Mouse (Mus musculus) cerebellum, adult 9-10 months (tissue): Measurements from ENCODE around the gene Spata25.
A peak's percentile ranks its signal among the peaks of the same experiment; 100 is the strongest.

ENCODE experiments used
- DNase-seq: peaks from one replicate; pipeline ENCODE4 v3.0.0; 2022

Spata25 gene

DNA sequence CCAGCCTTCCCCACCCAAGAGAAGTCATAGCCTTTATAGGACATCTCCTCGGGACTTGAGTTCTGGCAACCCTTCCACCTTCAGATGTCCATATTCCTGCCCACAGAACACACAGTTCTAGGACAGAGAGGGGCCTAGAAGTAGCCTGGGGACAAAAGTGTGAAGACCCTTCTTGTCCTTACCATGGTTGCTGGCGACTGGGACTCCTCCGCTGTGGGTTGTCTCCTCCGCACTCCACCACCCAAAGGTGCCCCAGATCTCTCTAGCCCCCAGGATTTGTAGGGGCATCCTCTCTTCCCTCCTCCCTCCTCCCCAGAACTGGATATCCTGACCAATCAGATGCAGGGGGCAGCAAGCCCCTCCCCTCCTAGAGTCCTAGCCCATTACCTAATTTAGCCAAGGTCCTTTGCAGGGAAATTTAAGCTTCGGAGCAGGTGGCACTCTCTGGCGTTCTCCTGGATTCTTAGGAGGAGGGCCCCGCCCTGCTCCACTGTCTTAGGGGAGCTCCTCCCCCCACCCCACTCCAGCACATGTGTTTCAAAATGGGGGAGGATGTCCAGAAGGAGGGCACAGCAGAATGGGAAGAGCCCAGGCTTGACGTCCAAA lies 48.8 kb downstream of the Spata25 start, which contains the start of gene Tnnc2:
Gene Tnnc2, minus strand, starts transcription at position 487 of the 606 bp plus-strand sequence.
- no peak for DNase-seq

- DNase-seq = peak; percentile 39
Observed at GRCm38 (mm10) chr2:164778809-164779208, 49.5 kb downstream of the Spata25 start.

DNA sequence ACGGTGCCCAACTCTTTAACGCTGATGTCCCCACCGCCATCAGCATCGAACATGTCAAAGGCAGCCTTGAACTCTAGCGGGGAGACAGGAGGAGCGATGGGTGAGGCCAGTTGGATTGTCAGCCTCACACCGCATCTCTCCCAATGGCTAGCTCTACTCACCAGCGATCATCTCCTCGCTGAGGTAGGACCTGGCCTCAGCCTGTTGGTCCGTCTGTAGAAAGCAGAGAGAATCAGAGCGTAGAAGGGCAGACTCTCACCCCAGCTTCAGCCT lies 50.4 kb downstream of the Spata25 start:
- no peak for DNase-seq

DNA sequence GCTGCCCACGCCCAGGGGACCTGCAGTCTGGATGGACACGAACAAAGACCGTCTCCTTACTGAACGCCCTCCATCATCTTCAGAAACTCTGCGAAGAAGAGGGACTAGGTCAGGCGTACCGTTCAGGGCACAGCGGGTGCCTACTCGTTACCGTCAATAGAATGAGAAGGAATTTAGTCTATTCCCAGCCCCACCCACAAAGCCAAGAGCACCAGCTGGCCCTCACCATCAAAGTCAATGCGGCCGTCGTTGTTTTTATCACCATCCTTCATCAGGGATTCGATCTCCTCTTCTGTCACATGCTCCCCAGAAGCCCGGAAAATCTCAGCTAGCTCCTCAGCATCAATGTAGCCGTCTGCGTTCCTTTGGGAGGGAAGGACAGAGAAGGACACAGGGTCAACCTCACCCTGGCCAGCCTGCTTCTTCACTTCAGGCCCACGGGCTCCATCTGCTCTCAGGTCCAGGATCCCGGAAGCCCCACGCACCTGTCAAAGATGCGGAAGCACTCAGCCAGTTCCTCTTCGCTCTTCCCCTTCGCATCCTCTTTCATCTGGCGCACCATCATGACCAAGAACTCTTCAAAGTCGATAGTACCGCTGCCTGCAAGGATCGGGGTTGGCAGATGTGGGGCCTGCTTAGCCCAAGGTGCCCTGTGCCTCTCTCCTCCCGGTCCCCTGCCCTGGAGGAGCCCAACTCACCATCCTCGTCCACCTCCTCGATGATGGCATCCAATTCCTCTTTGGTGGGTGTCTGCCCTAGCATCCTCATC lies 50.9 kb downstream of the Spata25 start:
- no peak for DNase-seq

GRCm38 (mm10) chr2:164776801-164777200 lies 51.5 kb downstream of the Spata25 start:
- DNase-seq = no peak
